Comparison of ENCODE assay signal across 8 mouse cellular contexts in genomic region chr7:28179228-28179627, GRCm38 (mm10). TPM values are rescaled to one million over a fixed set of nuclear protein-coding genes. Genes with fewer than 3 reads are reported as not detected.
DNase-seq lines count a peak whose midpoint lies in the region; ATAC-seq lines count a peak whose summit lies in the region.

Dyrk1b (plus strand) TSS chr7:28179469.

- ATAC-seq in intestine, embryonic 15.5 days = peak; percentile 95
- peak; percentile 86 for ATAC-seq in megakaryocyte-erythroid progenitor cell, adult 5-6 weeks (replicated peaks; ENCODE audit: low FRiP score, low TSS enrichment, poor library complexity, severe bottlenecking)

- H3K9me3 ChIP-seq in embryonic facial prominence, embryonic 10.5 days = no peaks in the 10 kb centered on the region
- H3K9me3 ChIP-seq in intestine, embryonic 15.5 days = no peaks in the 10 kb centered on the region

- H3K4me1 ChIP-seq in embryonic facial prominence, embryonic 10.5 days = peaks cover 19% of the 10 kb centered on the region
- H3K4me1 ChIP-seq in intestine, embryonic 15.5 days (replicated peaks) = 0 out of 2 replicates have a peak, but pooled peaks cover 8% of the 10 kb centered on the region

- H3K36me3 ChIP-seq in embryonic facial prominence, embryonic 10.5 days (replicated peaks) = peaks cover 86% of the 10 kb centered on the region
- H3K36me3 ChIP-seq in intestine, embryonic 15.5 days = peaks cover 59% of the 10 kb centered on the region

- peak within 1 kb of the TSS; percentile 87 for H3K4me3 ChIP-seq in embryonic facial prominence, embryonic 10.5 days
- peak within 1 kb of the TSS; percentile 82 for H3K4me3 ChIP-seq in intestine, embryonic 15.5 days (replicated peaks)

- no peaks in the 10 kb centered on the region for H3K27me3 ChIP-seq in embryonic facial prominence, embryonic 10.5 days (replicated peaks; ENCODE audit: low read depth, poor library complexity, severe bottlenecking)
- no peaks in the 10 kb centered on the region for H3K27me3 ChIP-seq in intestine, embryonic 15.5 days (replicated peaks)

- H3K9ac ChIP-seq in intestine, embryonic 15.5 days = peak within 1 kb of the TSS; percentile 68

- DNase-seq in adrenal gland, postnatal 14 days = peak; percentile 99
- peak; percentile 99 for DNase-seq in embryonic facial prominence, embryonic 10.5 days (ENCODE audit: low spot score)
- peak; percentile 98 to 99 for DNase-seq in gastrocnemius, postnatal 4 days (ENCODE audit: low spot score in 2 of 2)
- peak; percentile 99 for DNase-seq in left cerebral cortex, postnatal 14 days (ENCODE audit: low spot score in 2 of 2)
- DNase-seq in right cerebral cortex, postnatal 14 days = peak; percentile 98
- peak; percentile 97 for DNase-seq in urinary bladder, postnatal 25 days (ENCODE audit: low spot score)

- peak within 1 kb of the TSS; percentile 99 for H3K27ac ChIP-seq in embryonic facial prominence, embryonic 10.5 days (replicated peaks)
- H3K27ac ChIP-seq in intestine, embryonic 15.5 days = peak within 1 kb of the TSS; percentile 81

- intact Hi-C loops in left cerebral cortex, postnatal 14 days (cut with DNase I) = no loop called here

- peak within 1 kb of the TSS; percentile 87 for H3K4me2 ChIP-seq in intestine, embryonic 15.5 days (replicated peaks)

- under 1% methylated on average over 25 of the region's 25 CpGs for WGBS in embryonic facial prominence, embryonic 10.5 days
- under 1% methylated on average over 25 of the region's 25 CpGs for whole genome bisulfite sequencing in intestine, embryonic 15.5 days

RNA-seq across cellular contexts. Expression of gene Dyrk1b, which starts in this region (rescaled TPM):
- total RNA-seq in adrenal gland, postnatal 14 days (2021) = 34.7 and 35.0 TPM in 2 replicates
- polyA plus RNA-seq in embryonic facial prominence, embryonic 10.5 days (2016; fragmentation: Nextera tagmentation; extraction: Ambion mirVana) = 16.6 TPM in 2 replicates
- total RNA-seq in gastrocnemius, postnatal 4 days (2021) = 100 to 1,000 TPM; 118 to 131 TPM
- 6.3 and 7.3 TPM in 2 replicates for polyA plus RNA-seq in intestine, embryonic 15.5 days (2015; fragmentation: Nextera tagmentation; extraction: Ambion mirVana)
- total RNA-seq in left cerebral cortex, postnatal 14 days (2021) = 10 to 100 TPM; 40.5 to 42.3 TPM
- total RNA-seq in megakaryocyte-erythroid progenitor cell, adult 5-6 weeks (2014; fragmentation: Nextera tagmentation) = 8.4 and 8.7 TPM in 2 replicates
- total RNA-seq in megakaryocyte-erythroid progenitor cell, adult 5-6 weeks (2017) = 2.6 and 3.1 TPM in 2 replicates

Comparison
In these comparisons a context has a peak if more than half of its experiments do, and no peak if none do; other contexts are left out.
1. Peak in every context shown above with its lines: DNase-seq, ATAC-seq, H3K4me3 ChIP-seq and H3K27ac ChIP-seq.